Mouse (Mus musculus) G1E (cell line): Measurements from ENCODE around the gene H3f3b. TPM values are rescaled to one million over a fixed set of nuclear protein-coding genes. Genes with fewer than 3 reads are reported as not detected.

Source experiments
- ATAC-seq: 2 replicates; pipeline ENCODE4 v1.8.0; 2016; ENCODE audit warnings: mild to moderate bottlenecking; ENCODE audit not compliant: insufficient number of reproducible peaks, poor library complexity, low FRiP score, severe bottlenecking; ENCODE audit errors: extremely low read depth
- DNase-seq: peaks from one replicate; pipeline ENCODE4 v3.0.0; 2012; ENCODE audit warnings: low spot score
- H3K27me3 ChIP-seq: 2 replicates; pipeline ENCODE4 v1.6.1; 2012; ENCODE audit warnings: mild to moderate bottlenecking, low read length, inconsistent platforms; ENCODE audit not compliant: insufficient read depth
- H3K36me3 ChIP-seq: replicated peaks from 2 replicates; pipeline ENCODE3; 2012; ENCODE audit warnings: mild to moderate bottlenecking, inconsistent platforms
- H3K4me1 ChIP-seq: 2 replicates; pipeline ENCODE4 v1.6.1; 2012; ENCODE audit warnings: low read depth, low read length, inconsistent platforms, mixed read lengths; ENCODE audit not compliant: insufficient read depth
- H3K4me3 ChIP-seq: 2 replicates; pipeline ENCODE4 v1.5.1; 2012; ENCODE audit warnings: low read depth, mild to moderate bottlenecking, inconsistent platforms, low read length, moderate library complexity, mixed read lengths
- H3K9me3 ChIP-seq: replicated peaks from 2 replicates; pipeline ENCODE4 v1.6.1; 2012; ENCODE audit warnings: inconsistent platforms
- CTCF ChIP-seq: IDR thresholded peaks from 2 replicates; pipeline ENCODE4 v1.5.1; 2012; ENCODE audit warnings: low read depth, low read length, inconsistent platforms, mixed read lengths
- GATA1 ChIP-seq: IDR thresholded peaks from 2 replicates; pipeline ENCODE4 v1.6.1; 2012; ENCODE audit warnings: borderline replicate concordance, low read length, inconsistent platforms, mixed read lengths
- GATA2 ChIP-seq: IDR thresholded peaks from 2 replicates; pipeline ENCODE4 v1.6.1; 2012; ENCODE audit warnings: low read depth, low read length, inconsistent platforms, borderline replicate concordance
- POLR2AphosphoS5 ChIP-seq: IDR thresholded peaks from 2 replicates; pipeline ENCODE4 v1.6.1; 2012; ENCODE audit warnings: low read depth, low read length, inconsistent platforms; ENCODE audit not compliant: insufficient replicate concordance
- TAL1 ChIP-seq: conservative IDR thresholded peaks from 2 replicates; pipeline ENCODE4 v1.6.1; 2012; ENCODE audit warnings: low read depth, low read length, inconsistent platforms, mixed read lengths
- polyA plus RNA-seq: library from polyadenylated mRNA; stranded (reverse); fragments of >175 nt; gene quantifications from 2 replicates; pipeline ENCODE4 v1.2.3, GENCODE M21; 2012
- total RNA-seq, 2 experiments: library from RNA; stranded (forward) in 1 of 2; stranded (reverse) in 1 of 2; fragments of 200-1000 nt in 1 of 2; fragments of >200 nt in 1 of 2; fragmentation: Nextera tagmentation in 1 of 2; gene quantifications; 2 replicates each; pipeline ENCODE4 v1.2.3; 2014 to 2017

Gene H3f3b
- total and polyA plus RNA-seq, 3 experiments = 336 to 721 (median 692) TPM

GRCm38 (mm10) chr11:115982472-115982871 is 45.3 kb downstream of the H3f3b start:
- H3K9me3 ChIP-seq = no peaks in the 10 kb centered on the region
- peaks cover 77% of the 10 kb centered on the region for H3K27me3 ChIP-seq

GRCm38 (mm10) chr11:115975544-115975943 is 52.2 kb downstream of the H3f3b start:
- Histone ChIP-seq H3K4me1 (peaks cover 7% of the 10 kb centered on the region; the same call in 1 of the 2 replicates), H3K4me3 (no peak overlapping the region), H3K36me3 (no peaks in the 10 kb centered on the region), H3K9me3 (no peaks in the 10 kb centered on the region), H3K27me3 (peaks cover 81% of the 10 kb centered on the region)
- TF ChIP-seq TAL1 (no peak), GATA1 (no peak), GATA2 (no peak), POLR2AphosphoS5 (no peak), CTCF (no peak)
- DNase-seq (no peak), ATAC-seq (no peak)

More at GRCm38 (mm10) chr11:115982472-115982871, 45.3 kb downstream of the H3f3b start:
- ATAC-seq (no peak), DNase-seq (no peak)
- Histone ChIP-seq H3K4me1 (no peaks in the 10 kb centered on the region; the same call in 1 of the 2 replicates), H3K36me3 (no peaks in the 10 kb centered on the region), H3K4me3 (no peak overlapping the region)
- TF ChIP-seq POLR2AphosphoS5 = no peak
- no peak for TF ChIP-seq TAL1
- no peak for TF ChIP-seq GATA2
- no peak for TF ChIP-seq CTCF
- no peak for TF ChIP-seq GATA1

DNA sequence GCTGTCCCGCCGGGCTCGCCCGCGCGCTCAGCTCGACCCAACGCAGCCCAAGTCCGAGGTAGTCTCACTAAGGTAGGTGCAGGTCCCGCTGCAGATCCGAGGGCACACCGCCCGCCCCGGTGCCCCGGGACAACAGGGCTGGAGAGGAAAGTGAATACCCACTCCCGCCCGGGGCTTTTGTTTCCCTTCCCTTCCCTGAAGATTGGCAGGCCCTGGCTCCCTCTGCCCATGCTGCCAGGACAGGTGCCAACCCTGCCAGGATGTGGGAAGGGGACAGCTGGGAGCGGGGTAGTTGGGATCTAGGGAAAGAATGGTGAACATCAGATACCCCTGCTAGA is 52.7 kb downstream of the H3f3b start:
- H3K4me3 ChIP-seq = no peak overlapping the region
- H3K36me3 ChIP-seq = no peaks in the 10 kb centered on the region
- H3K4me1 ChIP-seq = peaks cover 10% of the 10 kb centered on the region; the same call in 1 of the 2 replicates
- DNase-seq = no peak
- H3K9me3 ChIP-seq = no peaks in the 10 kb centered on the region
- no peak for ATAC-seq
- peaks cover 80% of the 10 kb centered on the region for H3K27me3 ChIP-seq
- TF ChIP-seq POLR2AphosphoS5 = no peak
- no peak for TF ChIP-seq TAL1
- no peak for TF ChIP-seq GATA2
- TF ChIP-seq GATA1 = no peak
- no peak for TF ChIP-seq CTCF

DNA sequence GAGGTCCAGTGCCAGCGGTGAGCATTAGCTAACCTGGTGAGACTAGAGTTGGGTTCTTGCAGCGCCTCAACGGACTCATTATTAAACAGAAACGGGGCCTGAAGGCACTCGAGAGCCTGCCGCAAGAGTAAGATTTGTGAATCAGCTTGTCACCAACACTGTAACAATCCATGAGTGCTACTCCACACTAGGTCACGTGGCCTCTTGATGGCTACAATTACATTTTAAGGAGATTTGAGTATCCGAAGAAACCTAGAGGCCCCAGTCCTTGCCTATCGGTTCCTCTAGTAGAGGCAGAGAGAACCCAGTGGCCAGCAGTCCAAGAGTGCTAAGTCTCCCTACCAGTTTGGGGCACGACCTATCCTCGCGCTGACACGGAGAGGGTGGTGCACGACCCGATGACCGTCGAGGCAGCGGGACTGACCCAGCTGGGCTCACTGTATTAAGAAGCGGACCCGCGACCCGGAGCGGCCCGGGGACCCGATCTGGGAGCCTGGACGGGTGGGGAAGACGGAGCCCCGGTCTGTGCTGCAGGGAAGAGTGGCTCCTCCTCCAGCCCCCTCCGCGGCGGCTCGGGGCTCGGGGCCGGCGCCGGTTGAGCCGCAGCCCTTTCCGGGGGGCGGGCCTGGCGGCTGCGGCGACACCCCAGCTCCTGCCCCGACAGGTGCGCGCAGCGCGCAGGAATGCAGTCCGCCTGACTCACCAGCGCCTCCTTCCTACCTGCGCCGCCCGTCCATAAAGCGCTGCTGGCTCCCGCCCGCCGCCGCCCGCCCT is 53.3 kb downstream of the H3f3b start, which contains the start of gene Itgb4:
TSS of gene Itgb4 (plus strand) at position 401 of the 774 bp plus-strand sequence.
- H3K9me3 ChIP-seq = no peaks in the 10 kb centered on the region
- TF ChIP-seq GATA2 (no peak), CTCF (no peak), POLR2AphosphoS5 (no peak), GATA1 (no peak), TAL1 (no peak)
- DNase-seq = no peak
- H3K4me1 ChIP-seq = peaks cover 14% of the 10 kb centered on the region
- H3K36me3 ChIP-seq = no peaks in the 10 kb centered on the region
- ATAC-seq = no peak
- H3K4me3 ChIP-seq = no peak within 1 kb of the TSS
- H3K27me3 ChIP-seq = peaks cover 79% of the 10 kb centered on the region

Other genes starting within 250 kb of the H3f3b start
Only the 20 nearest of the 21 such genes appear.
- not detected in 2 replicates for gene Caskin2, start 214.3 kb downstream of the H3f3b start, total RNA-seq (2014; fragmentation: Nextera tagmentation)
- gene Caskin2, start 214.3 kb downstream of the H3f3b start, total RNA-seq (2017) = 0.17 and 0.33 TPM in 2 replicates
- 0.02 and 0.04 TPM in 2 replicates for gene Caskin2, start 214.3 kb downstream of the H3f3b start, polyA plus RNA-seq
- 6.2 and 6.6 TPM in 2 replicates for gene Tsen54, start 213.2 kb downstream of the H3f3b start, total RNA-seq (2014; fragmentation: Nextera tagmentation)
- 16.8 and 18.7 TPM in 2 replicates for gene Tsen54, start 213.2 kb downstream of the H3f3b start, total RNA-seq (2017)
- 33.0 and 37.5 TPM in 2 replicates for gene Tsen54, start 213.2 kb downstream of the H3f3b start, polyA plus RNA-seq
- 9.3 and 10.2 TPM in 2 replicates for gene Llgl2, start 203.9 kb downstream of the H3f3b start, total RNA-seq (2014; fragmentation: Nextera tagmentation)
- 8.0 and 10.5 TPM in 2 replicates for gene Llgl2, start 203.9 kb downstream of the H3f3b start, total RNA-seq (2017)
- 18.1 and 22.5 TPM in 2 replicates for gene Llgl2, start 203.9 kb downstream of the H3f3b start, polyA plus RNA-seq
- 1.1 TPM in 1 of 2 replicates, not detected in the other for gene Myo15b, start 169.6 kb downstream of the H3f3b start, total RNA-seq (2014; fragmentation: Nextera tagmentation)
- 0.16 and 0.17 TPM in 2 replicates for gene Myo15b, start 169.6 kb downstream of the H3f3b start, total RNA-seq (2017)
- gene Myo15b, start 169.6 kb downstream of the H3f3b start, polyA plus RNA-seq = 0.33 and 0.35 TPM in 2 replicates
- gene Smim5, start 128.0 kb downstream of the H3f3b start, total RNA-seq (2014; fragmentation: Nextera tagmentation) = 8.0 and 14.7 TPM in 2 replicates
- gene Smim5, start 128.0 kb downstream of the H3f3b start, total RNA-seq (2017) = 30.0 and 38.1 TPM in 2 replicates
- 10.0 and 11.7 TPM in 2 replicates for gene Smim5, start 128.0 kb downstream of the H3f3b start, polyA plus RNA-seq
- gene Smim6, start 115.9 kb downstream of the H3f3b start, total RNA-seq (2014; fragmentation: Nextera tagmentation) = 2.4 TPM in 1 of 2 replicates, not detected in the other
- 0.23 TPM in 1 of 2 replicates, not detected in the other for gene Smim6, start 115.9 kb downstream of the H3f3b start, total RNA-seq (2017)
- not detected in 2 replicates for gene Smim6, start 115.9 kb downstream of the H3f3b start, polyA plus RNA-seq
- 28.7 and 30.8 TPM in 2 replicates for gene Sap30bp, start 94.7 kb downstream of the H3f3b start, total RNA-seq (2014; fragmentation: Nextera tagmentation)
- 110 and 131 TPM in 2 replicates for gene Sap30bp, start 94.7 kb downstream of the H3f3b start, total RNA-seq (2017)
- 23.4 and 27.8 TPM in 2 replicates for gene Sap30bp, start 94.7 kb downstream of the H3f3b start, polyA plus RNA-seq
- gene Recql5, start 94.5 kb downstream of the H3f3b start, total RNA-seq (2014; fragmentation: Nextera tagmentation) = 17.4 and 24.9 TPM in 2 replicates
- gene Recql5, start 94.5 kb downstream of the H3f3b start, total RNA-seq (2017) = 16.0 and 23.6 TPM in 2 replicates
- 17.3 and 17.4 TPM in 2 replicates for gene Recql5, start 94.5 kb downstream of the H3f3b start, polyA plus RNA-seq
- gene Itgb4, start 53.3 kb downstream of the H3f3b start, total RNA-seq (2014; fragmentation: Nextera tagmentation) = not detected in 2 replicates
- gene Itgb4, start 53.3 kb downstream of the H3f3b start, total RNA-seq (2017) = 0.05 and 0.06 TPM in 2 replicates
- gene Itgb4, start 53.3 kb downstream of the H3f3b start, polyA plus RNA-seq = 0.13 and 0.17 TPM in 2 replicates
- gene Galk1, start 15.2 kb downstream of the H3f3b start, total RNA-seq (2014; fragmentation: Nextera tagmentation) = 15.4 and 22.0 TPM in 2 replicates
- 54.5 and 69.9 TPM in 2 replicates for gene Galk1, start 15.2 kb downstream of the H3f3b start, total RNA-seq (2017)
- gene Galk1, start 15.2 kb downstream of the H3f3b start, polyA plus RNA-seq = 148 and 177 TPM in 2 replicates
- 50.1 and 58.1 TPM in 2 replicates for gene Unk, start 2.4 kb upstream of the H3f3b start, total RNA-seq (2014; fragmentation: Nextera tagmentation)
- gene Unk, start 2.4 kb upstream of the H3f3b start, total RNA-seq (2017) = 17.2 and 19.8 TPM in 2 replicates
- 65.2 and 80.7 TPM in 2 replicates for gene Unk, start 2.4 kb upstream of the H3f3b start, polyA plus RNA-seq
- gene Unc13d, start 50.0 kb upstream of the H3f3b start, total RNA-seq (2014; fragmentation: Nextera tagmentation) = 26.1 and 31.4 TPM in 2 replicates
- gene Unc13d, start 50.0 kb upstream of the H3f3b start, total RNA-seq (2017) = 63.5 and 81.7 TPM in 2 replicates
- gene Unc13d, start 50.0 kb upstream of the H3f3b start, polyA plus RNA-seq = 126 and 144 TPM in 2 replicates
- 160 and 169 TPM in 2 replicates for gene Wbp2, start 59.0 kb upstream of the H3f3b start, total RNA-seq (2014; fragmentation: Nextera tagmentation)
- 55.9 and 61.6 TPM in 2 replicates for gene Wbp2, start 59.0 kb upstream of the H3f3b start, total RNA-seq (2017)
- 499 and 545 TPM in 2 replicates for gene Wbp2, start 59.0 kb upstream of the H3f3b start, polyA plus RNA-seq
- not detected in 2 replicates for gene Trim47, start 99.2 kb upstream of the H3f3b start, total RNA-seq (2014; fragmentation: Nextera tagmentation)
- gene Trim47, start 99.2 kb upstream of the H3f3b start, total RNA-seq (2017) = 0.12 and 0.27 TPM in 2 replicates
- 0.08 TPM in 1 of 2 replicates, not detected in the other for gene Trim47, start 99.2 kb upstream of the H3f3b start, polyA plus RNA-seq
- gene Trim65, start 103.2 kb upstream of the H3f3b start, total RNA-seq (2014; fragmentation: Nextera tagmentation) = not detected in 2 replicates
- 0.05 and 0.12 TPM in 2 replicates for gene Trim65, start 103.2 kb upstream of the H3f3b start, total RNA-seq (2017)
- gene Trim65, start 103.2 kb upstream of the H3f3b start, polyA plus RNA-seq = not detected in 2 replicates
- 99.3 and 125 TPM in 2 replicates for gene Mrpl38, start 110.9 kb upstream of the H3f3b start, total RNA-seq (2014; fragmentation: Nextera tagmentation)
- 38.3 and 45.7 TPM in 2 replicates for gene Mrpl38, start 110.9 kb upstream of the H3f3b start, total RNA-seq (2017)
- gene Mrpl38, start 110.9 kb upstream of the H3f3b start, polyA plus RNA-seq = 144 and 150 TPM in 2 replicates
- gene Fbf1, start 140.2 kb upstream of the H3f3b start, total RNA-seq (2014; fragmentation: Nextera tagmentation) = 42.2 and 50.9 TPM in 2 replicates
- gene Fbf1, start 140.2 kb upstream of the H3f3b start, total RNA-seq (2017) = 25.0 and 35.9 TPM in 2 replicates
- gene Fbf1, start 140.2 kb upstream of the H3f3b start, polyA plus RNA-seq = 23.6 and 26.4 TPM in 2 replicates
- 17.8 and 23.1 TPM in 2 replicates for gene Ten1, start 170.9 kb upstream of the H3f3b start, total RNA-seq (2014; fragmentation: Nextera tagmentation)
- 47.6 and 47.8 TPM in 2 replicates for gene Ten1, start 170.9 kb upstream of the H3f3b start, total RNA-seq (2017)
- gene Ten1, start 170.9 kb upstream of the H3f3b start, polyA plus RNA-seq = 95.8 and 99.2 TPM in 2 replicates
- 34.0 and 35.6 TPM in 2 replicates for gene Acox1, start 171.1 kb upstream of the H3f3b start, total RNA-seq (2014; fragmentation: Nextera tagmentation)
- gene Acox1, start 171.1 kb upstream of the H3f3b start, total RNA-seq (2017) = 51.2 and 55.8 TPM in 2 replicates
- gene Acox1, start 171.1 kb upstream of the H3f3b start, polyA plus RNA-seq = 2.5 and 2.8 TPM in 2 replicates
- gene Evpl, start 210.1 kb upstream of the H3f3b start, total RNA-seq (2014; fragmentation: Nextera tagmentation) = not detected in 2 replicates
- 0.05 TPM in 1 of 2 replicates, not detected in the other for gene Evpl, start 210.1 kb upstream of the H3f3b start, total RNA-seq (2017)
- 0.01 TPM in 2 replicates for gene Evpl, start 210.1 kb upstream of the H3f3b start, polyA plus RNA-seq